Mouse (Mus musculus) spleen, postnatal 36 days (tissue): ENCODE measurements around the gene Dnajb9.
A peak's percentile ranks its signal among the peaks of the same experiment; 100 is the strongest.
"Not testable (repeated sequence)": the region's sequence is repeated elsewhere in the genome, so short reads cannot be mapped to it uniquely, and the experiment has no call there.

Source experiments
- DNase-seq, 2 experiments: peaks; one replicate each; pipeline ENCODE4 v3.0.0; 2022; ENCODE audit warnings: low spot score in 2 of 2, mixed read lengths in 1 of 2

Dnajb9 gene

GRCm38 (mm10) chr12:44209824-44210752 lies at the start of gene Dnajb9:
Gene Dnajb9, minus strand, starts transcription at chr12:44210326.
- peak; percentile 99 to 100 for DNase-seq

- no peak for DNase-seq
These were observed 38.3 kb upstream of the Dnajb9 start for GRCm38 (mm10) chr12:44248309-44248977.

GRCm38 (mm10) chr12:44245739-44246138 lies 35.6 kb upstream of the Dnajb9 start:
- no peak for DNase-seq

- DNase-seq, result peak; percentile 34 to 48
These were observed 32.3 kb upstream of the Dnajb9 start for GRCm38 (mm10) chr12:44242407-44242806.

- DNase-seq, result peak; percentile 75 to 76
These were observed 31.0 kb upstream of the Dnajb9 start for GRCm38 (mm10) chr12:44241090-44241489.

GRCm38 (mm10) chr12:44224650-44225049 lies 14.5 kb upstream of the Dnajb9 start:
- DNase-seq, result no peak

- no peak for DNase-seq
These were observed 12.9 kb upstream of the Dnajb9 start for GRCm38 (mm10) chr12:44223044-44223443.

GRCm38 (mm10) chr12:44221651-44222356 lies 11.7 kb upstream of the Dnajb9 start:
- no peak for DNase-seq

GRCm38 (mm10) chr12:44221070-44221469 lies 10.9 kb upstream of the Dnajb9 start, which contains the start of gene Pnpla8:
Gene Pnpla8, plus strand, starts transcription at chr12:44221370.
- not testable (repeated sequence) for DNase-seq

GRCm38 (mm10) chr12:44211555-44211954 lies 1.4 kb upstream of the Dnajb9 start:
- peak in 1 of 2 experiments; percentile 21 for DNase-seq

- peak in 1 of 2 experiments; percentile 32 for DNase-seq
These were observed 844 bp downstream of the Dnajb9 start for GRCm38 (mm10) chr12:44209141-44209823.

- no peak for DNase-seq
These were observed 12.1 kb downstream of the Dnajb9 start for GRCm38 (mm10) chr12:44197873-44198525.

- DNase-seq, result peak; percentile 1 to 6
These were observed 28.8 kb downstream of the Dnajb9 start for GRCm38 (mm10) chr12:44181081-44181982.

- no peak for DNase-seq
These were observed 33.1 kb downstream of the Dnajb9 start for GRCm38 (mm10) chr12:44177038-44177355.

GRCm38 (mm10) chr12:44176331-44177037 lies 33.6 kb downstream of the Dnajb9 start:
- no peak for DNase-seq

GRCm38 (mm10) chr12:44166949-44167348 lies 43.2 kb downstream of the Dnajb9 start:
- DNase-seq, result peak; percentile 12 to 34

GRCm38 (mm10) chr12:44159349-44159748 lies 50.8 kb downstream of the Dnajb9 start:
- DNase-seq, result no peak
